Mouse (Mus musculus): Measurements from ENCODE around the gene Tas2r138. TPM values are rescaled to one million over a fixed set of nuclear protein-coding genes. Genes with fewer than 3 reads are reported as not detected.

The Tas2r138 gene
- polyA plus RNA-seq, 1 experiment from 2014 or later: not detected

DNA sequence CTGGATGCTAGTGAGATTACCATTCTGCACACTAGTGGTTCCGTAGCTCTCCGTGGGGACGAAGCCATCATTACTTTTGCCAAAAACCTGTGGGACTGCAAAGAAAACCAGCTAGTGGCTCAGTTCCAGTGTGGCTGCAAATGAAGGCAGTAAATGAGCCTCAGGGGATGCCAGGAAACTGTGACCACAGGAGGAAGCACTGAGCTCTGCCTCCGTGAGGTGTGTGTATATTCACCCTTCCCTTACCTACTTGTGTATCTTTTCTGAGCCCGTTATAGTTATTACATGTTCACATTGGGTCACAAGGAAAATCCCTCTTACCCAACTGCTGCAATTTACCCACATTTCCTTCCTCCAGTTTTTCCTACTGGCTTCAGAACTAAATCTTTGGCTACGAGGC is 28.8 kb downstream of the Tas2r138 start:
- Histone ChIP-seq H3K4me3 (ENCODE audit: low read depth, low read length) (no peak overlapping the region), H3K4me2 (ENCODE audit: low read length) (no peak overlapping the region), H3K9ac (ENCODE audit: low read length) (no peak overlapping the region), H3K27me3 (replicated peaks; ENCODE audit: control insufficient read depth, insufficient read depth, low read length) (no peaks in the 10 kb centered on the region), H3K4me1 (replicated peaks; ENCODE audit: control insufficient read depth, insufficient read depth, low read length) (no peaks in the 10 kb centered on the region), H3K36me3 (ENCODE audit: control insufficient read depth, insufficient read depth, low read length) (no peaks in the 10 kb centered on the region), H3K9me3 (ENCODE audit: control insufficient read depth, low read length) (no peaks in the 10 kb centered on the region), H3K27ac (ENCODE audit: low read depth) (no peak overlapping the region)
- DNase-seq (ENCODE audit: low spot score) (no peak), ATAC-seq (replicated peaks; ENCODE audit: low FRiP score, low TSS enrichment, low read depth) (no peak)
- WGBS: 82% methylated on average over 6 of the region's 6 CpGs

DNA sequence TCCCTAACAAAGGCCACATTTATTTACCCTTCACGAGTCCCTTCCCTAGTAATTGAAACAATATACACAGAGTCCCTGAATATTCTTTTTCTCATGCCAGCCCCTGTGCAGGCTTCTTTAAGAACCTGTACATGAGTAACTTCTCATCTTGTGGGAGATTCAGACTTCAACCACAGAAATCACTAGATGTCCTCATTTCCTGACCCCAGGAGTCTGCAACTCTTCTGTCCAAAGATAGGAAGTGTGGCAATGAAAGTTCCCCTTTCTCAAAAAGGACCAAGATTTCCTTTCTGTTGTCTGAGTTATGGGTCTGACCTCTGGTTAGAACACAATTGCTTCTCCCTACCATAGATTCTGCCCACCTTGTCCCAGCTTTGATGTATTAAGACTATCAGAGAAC is 36.8 kb downstream of the Tas2r138 start:
- H3K27ac ChIP-seq (ENCODE audit: low read depth): no peak overlapping the region
- no peak overlapping the region for H3K4me3 ChIP-seq (ENCODE audit: low read depth, low read length)
- H3K36me3 ChIP-seq (ENCODE audit: control insufficient read depth, insufficient read depth, low read length): no peaks in the 10 kb centered on the region
- H3K9me3 ChIP-seq (ENCODE audit: control insufficient read depth, low read length): no peaks in the 10 kb centered on the region
- no peaks in the 10 kb centered on the region for H3K4me1 ChIP-seq (replicated peaks; ENCODE audit: control insufficient read depth, insufficient read depth, low read length)
- no peak for ATAC-seq (replicated peaks; ENCODE audit: low FRiP score, low TSS enrichment, low read depth)
- no peak overlapping the region for H3K9ac ChIP-seq (ENCODE audit: low read length)
- no peaks in the 10 kb centered on the region for H3K27me3 ChIP-seq (replicated peaks; ENCODE audit: control insufficient read depth, insufficient read depth, low read length)
- no peak overlapping the region for H3K4me2 ChIP-seq (ENCODE audit: low read length)
- 83% methylated on average over 1 of the region's 1 CpGs for WGBS
- DNase-seq (ENCODE audit: low spot score): no peak

- DNase-seq (ENCODE audit: low spot score): no peak
- no peak overlapping the region for H3K9ac ChIP-seq (ENCODE audit: low read length)
- H3K27me3 ChIP-seq (replicated peaks; ENCODE audit: control insufficient read depth, insufficient read depth, low read length): no peaks in the 10 kb centered on the region
- H3K36me3 ChIP-seq (ENCODE audit: control insufficient read depth, insufficient read depth, low read length): no peaks in the 10 kb centered on the region
- H3K4me3 ChIP-seq (ENCODE audit: low read depth, low read length): no peak overlapping the region
- H3K27ac ChIP-seq (ENCODE audit: low read depth): no peak overlapping the region
- ATAC-seq (replicated peaks; ENCODE audit: low FRiP score, low TSS enrichment, low read depth): no peak
- H3K9me3 ChIP-seq (ENCODE audit: control insufficient read depth, low read length): no peaks in the 10 kb centered on the region
- H3K4me1 ChIP-seq (replicated peaks; ENCODE audit: control insufficient read depth, insufficient read depth, low read length): no peaks in the 10 kb centered on the region
- no peak overlapping the region for H3K4me2 ChIP-seq (ENCODE audit: low read length)
- 60% methylated on average over 3 of the region's 3 CpGs for WGBS
Measured at GRCm38 (mm10) chr6:40573618-40574017, 39.5 kb downstream of the Tas2r138 start.

GRCm38 (mm10) chr6:40569187-40569586 is 43.9 kb downstream of the Tas2r138 start, which contains the start of gene Olfr460:
Gene Olfr460 (plus strand): TSS chr6:40569487.
- Histone ChIP-seq H3K27me3 (replicated peaks; ENCODE audit: control insufficient read depth, insufficient read depth, low read length) (no peaks in the 10 kb centered on the region), H3K9ac (ENCODE audit: low read length) (no peak within 1 kb of the TSS), H3K27ac (ENCODE audit: low read depth) (no peak within 1 kb of the TSS), H3K4me1 (replicated peaks; ENCODE audit: control insufficient read depth, insufficient read depth, low read length) (no peaks in the 10 kb centered on the region), H3K4me3 (ENCODE audit: low read depth, low read length) (no peak within 1 kb of the TSS), H3K4me2 (ENCODE audit: low read length) (no peak within 1 kb of the TSS), H3K9me3 (ENCODE audit: control insufficient read depth, low read length) (no peaks in the 10 kb centered on the region), H3K36me3 (ENCODE audit: control insufficient read depth, insufficient read depth, low read length) (no peaks in the 10 kb centered on the region)
- 84% methylated on average over 3 of the region's 3 CpGs for WGBS
- no peak for ATAC-seq (replicated peaks; ENCODE audit: low FRiP score, low TSS enrichment, low read depth)
- no peak for DNase-seq (ENCODE audit: low spot score)

Other genes with a start within 250 kb of the Tas2r138 start
- 10.1 and 10.3 TPM in 2 replicates for gene E330009J07Rik, start 177.2 kb downstream of the Tas2r138 start, polyA plus RNA-seq (2014; fragmentation: Nextera tagmentation; extraction: Ambion mirVana)
- gene Wee2, start 174.2 kb downstream of the Tas2r138 start, polyA plus RNA-seq (2014; fragmentation: Nextera tagmentation; extraction: Ambion mirVana): not detected in 2 replicates
- gene Ssbp1, start 142.0 kb downstream of the Tas2r138 start, polyA plus RNA-seq (2014; fragmentation: Nextera tagmentation; extraction: Ambion mirVana): 152 and 163 TPM in 2 replicates
- not detected in 2 replicates for gene Tas2r137, start 122.1 kb downstream of the Tas2r138 start, polyA plus RNA-seq (2014; fragmentation: Nextera tagmentation; extraction: Ambion mirVana)
- not detected in 2 replicates for gene Tas2r108, start 119.8 kb downstream of the Tas2r138 start, polyA plus RNA-seq (2014; fragmentation: Nextera tagmentation; extraction: Ambion mirVana)
- gene Prss37, start 93.8 kb downstream of the Tas2r138 start, polyA plus RNA-seq (2014; fragmentation: Nextera tagmentation; extraction: Ambion mirVana): not detected in 2 replicates
- not detected in 2 replicates for gene Olfr461, start 58.3 kb downstream of the Tas2r138 start, polyA plus RNA-seq (2014; fragmentation: Nextera tagmentation; extraction: Ambion mirVana)
- not detected in 2 replicates for gene Olfr460, start 43.8 kb downstream of the Tas2r138 start, polyA plus RNA-seq (2014; fragmentation: Nextera tagmentation; extraction: Ambion mirVana)
- gene Clec5a, start 27.5 kb downstream of the Tas2r138 start, polyA plus RNA-seq (2014; fragmentation: Nextera tagmentation; extraction: Ambion mirVana): 1.0 and 1.1 TPM in 2 replicates
- 37.0 and 42.3 TPM in 2 replicates for gene Mgam, start 15.5 kb upstream of the Tas2r138 start, polyA plus RNA-seq (2014; fragmentation: Nextera tagmentation; extraction: Ambion mirVana)